Mouse (Mus musculus) gastrocnemius, postnatal 36 days (tissue): ENCODE data around the gene Arl4a. TPM values are rescaled to one million over a fixed set of nuclear protein-coding genes. Genes with fewer than 3 reads are reported as not detected.

Experiments used
- DNase-seq, 2 experiments: peaks; one replicate each; pipeline ENCODE4 v3.0.0; 2022
- intact Hi-C: fragments of 180-260 bp; cut with DNase I; formaldehyde crosslinking; loops from one replicate; pipeline ENCODE4 v1.15.1; 2025
- total RNA-seq, 2 experiments: library from RNA; stranded (reverse); gene quantifications; 2 replicates each; pipeline ENCODE4 v1.2.3; 2021

The Arl4a gene
- total RNA-seq, 2 experiments from 2014 or later = 16.1 to 21.1 TPM

GRCm38 (mm10) chr12:40016648-40017460 is 21.0 kb downstream of the Arl4a start:
- DNase-seq = peak; percentile 50 to 65
- intact Hi-C loops = no loop called here

- intact Hi-C loops = no loop called here
- no peak for DNase-seq
Measured at GRCm38 (mm10) chr12:40016068-40016467, 21.8 kb downstream of the Arl4a start.

- intact Hi-C loops = no loop called here
- no peak for DNase-seq
Measured at GRCm38 (mm10) chr12:40009866-40010265, 28.0 kb downstream of the Arl4a start.

- intact Hi-C loops = no loop called here
- no peak for DNase-seq
Measured at GRCm38 (mm10) chr12:40008459-40008858, 29.4 kb downstream of the Arl4a start.

GRCm38 (mm10) chr12:40004766-40005165 is 33.1 kb downstream of the Arl4a start:
- DNase-seq = no peak
- intact Hi-C loops = no loop called here

GRCm38 (mm10) chr12:39998853-39999195 is 39.0 kb downstream of the Arl4a start:
- no peak for DNase-seq
- intact Hi-C loops = no loop called here

GRCm38 (mm10) chr12:39998070-39998852 is 39.6 kb downstream of the Arl4a start:
- no peak for DNase-seq
- intact Hi-C loops = no loop called here

- intact Hi-C loops = no loop called here
- DNase-seq = no peak
Measured at GRCm38 (mm10) chr12:39997651-39998050, 40.2 kb downstream of the Arl4a start.

GRCm38 (mm10) chr12:39996015-39996414 is 41.8 kb downstream of the Arl4a start:
- no peak for DNase-seq
- intact Hi-C loops = no loop called here

- DNase-seq = no peak
Measured at GRCm38 (mm10) chr12:39995609-39996008, 42.2 kb downstream of the Arl4a start.

GRCm38 (mm10) chr12:39992767-39993302 is 45.0 kb downstream of the Arl4a start:
- no peak for DNase-seq
- intact Hi-C loops = no loop called here

More at GRCm38 (mm10) chr12:39995609-39996008, 42.2 kb downstream of the Arl4a start:
- intact Hi-C loops = no loop called here

GRCm38 (mm10) chr12:39990830-39991780 is 46.7 kb downstream of the Arl4a start:
- intact Hi-C loops = no loop called here
- no peak for DNase-seq

- intact Hi-C loops = no loop called here
Measured at GRCm38 (mm10) chr12:39989136-39989535, 48.7 kb downstream of the Arl4a start.

GRCm38 (mm10) chr12:39987177-39987576 is 50.6 kb downstream of the Arl4a start:
- DNase-seq = no peak
- intact Hi-C loops = no loop called here

More at GRCm38 (mm10) chr12:39989136-39989535, 48.7 kb downstream of the Arl4a start:
- DNase-seq = no peak

- no peak for DNase-seq
- intact Hi-C loops = no loop called here
Measured at GRCm38 (mm10) chr12:39985639-39986038, 52.2 kb downstream of the Arl4a start.

GRCm38 (mm10) chr12:39979792-39980191 is 58.0 kb downstream of the Arl4a start:
- intact Hi-C loops = no loop called here
- DNase-seq = no peak

GRCm38 (mm10) chr12:39979066-39979465 is 58.8 kb downstream of the Arl4a start:
- intact Hi-C loops = no loop called here
- DNase-seq = no peak

GRCm38 (mm10) chr12:39977996-39978590 is 59.7 kb downstream of the Arl4a start:
- intact Hi-C loops = no loop called here

GRCm38 (mm10) chr12:39976426-39976825 is 61.4 kb downstream of the Arl4a start:
- no peak for DNase-seq
- intact Hi-C loops = no loop called here

More at GRCm38 (mm10) chr12:39977996-39978590, 59.7 kb downstream of the Arl4a start:
- DNase-seq = no peak

GRCm38 (mm10) chr12:39975829-39976340 is 61.9 kb downstream of the Arl4a start:
- intact Hi-C loops = no loop called here
- DNase-seq = no peak
